Mouse (Mus musculus) left cerebral cortex, adult 2 months (tissue): ENCODE results near the gene Tfcp2. TPM values are rescaled to one million over a fixed set of nuclear protein-coding genes. Genes with fewer than 3 reads are reported as not detected.
A peak's percentile ranks its signal among the peaks of the same experiment; 100 is the strongest.

Source experiments
- DNase-seq, 2 experiments: peaks; one replicate each; pipeline ENCODE4 v3.0.0; 2021 to 2022; ENCODE audit warnings: low spot score in 2 of 2, mixed read lengths in 1 of 2; ENCODE audit errors: extremely low spot score in 1 of 2
- H3K27ac ChIP-seq: fragments of 200-600 bp; 2 replicates; pipeline ENCODE4 v1.8.1; 2022
- H3K4me3 ChIP-seq: fragments of 200-600 bp; 2 replicates; pipeline ENCODE4 v1.8.1; 2022
- CTCF ChIP-seq: fragments of 200-600 bp; IDR thresholded peaks from 2 replicates; pipeline ENCODE4 v1.8.1; 2022; ENCODE audit warnings: antibody characterized with exemption, mild to moderate bottlenecking, moderate library complexity
- intact Hi-C: fragments of 180-260 bp; cut with DNase I; formaldehyde crosslinking; loops from one replicate; pipeline ENCODE4 v1.15.1; 2025
- long read RNA-seq, 2 experiments: library from polyadenylated mRNA; stranded (forward); transcript quantifications; one replicate each; pipeline ENCODE4 v2.0.0; 2021; ENCODE audit warnings: borderline mapping rate in 2 of 2
- total RNA-seq, 2 experiments: library from RNA; stranded (reverse); gene quantifications; 2 replicates each; pipeline ENCODE4 v1.2.3; 2021

Tfcp2 gene
- total RNA-seq: 10 to 100 TPM; 26.8 to 27.9 TPM
- long read RNA-seq, experiment 1, transcript Tfcp2-204 (16 exons, 3,302 nt): major isoform, 11 of 29 reads
- long read RNA-seq, experiment 1, partial matches to known transcripts: 10 of 29 reads
- long read RNA-seq, experiment 1, other reads (novel, unspliced or antisense): 7 of 29 reads
- long read RNA-seq, experiment 2, transcript Tfcp2-204 (16 exons, 3,302 nt): major isoform, 6 of 21 reads
- long read RNA-seq, experiment 2, partial matches to known transcripts: 10 of 21 reads
- long read RNA-seq, experiment 2, other reads (novel, unspliced or antisense): 4 of 21 reads

DNA sequence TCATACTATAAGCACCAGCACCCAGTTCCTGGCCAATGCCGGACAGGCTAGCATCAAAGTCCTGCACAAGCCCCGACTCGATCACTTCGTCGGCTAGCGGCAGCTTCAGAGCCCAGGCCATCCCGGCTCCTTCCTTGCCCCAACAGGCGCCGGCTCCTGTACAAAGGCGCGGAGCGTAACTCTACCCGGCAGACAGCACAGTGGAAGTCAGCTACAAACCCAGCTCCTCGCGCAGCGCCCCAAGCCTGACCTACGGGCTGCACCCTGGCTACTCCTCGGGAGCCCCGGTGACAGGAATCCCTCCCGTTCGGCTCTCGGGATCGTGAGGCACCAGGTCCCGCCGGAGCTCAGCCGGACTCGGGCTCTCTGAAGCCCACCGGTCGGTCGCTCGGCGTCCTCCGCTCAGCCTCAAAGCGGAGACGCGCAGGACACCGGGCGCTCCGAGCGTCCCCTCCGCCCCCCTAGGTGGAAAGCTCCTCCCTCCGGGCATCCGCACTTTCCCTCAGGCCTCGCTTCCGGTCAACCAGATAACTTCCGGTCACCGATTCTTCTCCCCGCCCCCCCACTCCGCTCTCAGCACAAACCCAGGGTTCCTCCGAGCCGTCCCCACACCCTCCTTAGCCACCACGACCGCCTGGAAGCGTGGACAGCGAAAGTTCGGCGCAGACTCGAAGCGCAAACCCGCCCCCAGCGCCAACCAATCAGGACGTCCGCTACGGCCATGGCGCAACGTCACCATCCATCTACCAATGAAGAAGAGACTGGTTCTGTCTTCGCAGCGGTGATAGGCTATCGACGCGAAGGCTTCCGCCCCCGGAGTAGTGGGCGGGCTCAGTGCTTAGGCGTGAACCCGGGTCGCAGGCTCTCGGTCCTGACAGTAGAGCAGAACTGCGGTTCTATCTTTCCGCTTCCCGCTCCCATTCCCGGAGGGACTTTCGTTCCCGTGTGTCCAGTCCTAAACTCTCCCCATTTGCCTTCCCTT, at the start of gene Tfcp2:
TSS of gene Tfcp2 (minus strand) at position 683 of the 982 bp plus-strand sequence.
- H3K4me3 ChIP-seq: peak within 1 kb of the TSS; percentile 98
- intact Hi-C loops: loop anchor here (5.0 kb wide), 3 partner anchors 46 to 131 kb away; partner anchors contain the start of gene Pou6f1
- H3K27ac ChIP-seq: peak within 1 kb of the TSS; percentile 90
- DNase-seq: peak; percentile 98 to 99
- TF ChIP-seq CTCF: no peak

GRCm38 (mm10) chr15:100600696-100601272, 49.0 kb upstream of the Tfcp2 start:
- no peak for DNase-seq
- intact Hi-C loops: no loop called here
- TF ChIP-seq CTCF: no peak
- peak overlapping the region; percentile 90 for H3K4me3 ChIP-seq
- H3K27ac ChIP-seq: peak overlapping the region; percentile 92; the same call in 1 of the 2 replicates

- peak; percentile 62 for TF ChIP-seq CTCF
- peak; percentile 71 to 73 for DNase-seq
- Histone ChIP-seq H3K4me3 (peak overlapping the region; percentile 90), H3K27ac (peak overlapping the region; percentile 92)
- intact Hi-C loops: no loop called here
Observed at GRCm38 (mm10) chr15:100600047-100600695, 48.4 kb upstream of the Tfcp2 start.

DNA sequence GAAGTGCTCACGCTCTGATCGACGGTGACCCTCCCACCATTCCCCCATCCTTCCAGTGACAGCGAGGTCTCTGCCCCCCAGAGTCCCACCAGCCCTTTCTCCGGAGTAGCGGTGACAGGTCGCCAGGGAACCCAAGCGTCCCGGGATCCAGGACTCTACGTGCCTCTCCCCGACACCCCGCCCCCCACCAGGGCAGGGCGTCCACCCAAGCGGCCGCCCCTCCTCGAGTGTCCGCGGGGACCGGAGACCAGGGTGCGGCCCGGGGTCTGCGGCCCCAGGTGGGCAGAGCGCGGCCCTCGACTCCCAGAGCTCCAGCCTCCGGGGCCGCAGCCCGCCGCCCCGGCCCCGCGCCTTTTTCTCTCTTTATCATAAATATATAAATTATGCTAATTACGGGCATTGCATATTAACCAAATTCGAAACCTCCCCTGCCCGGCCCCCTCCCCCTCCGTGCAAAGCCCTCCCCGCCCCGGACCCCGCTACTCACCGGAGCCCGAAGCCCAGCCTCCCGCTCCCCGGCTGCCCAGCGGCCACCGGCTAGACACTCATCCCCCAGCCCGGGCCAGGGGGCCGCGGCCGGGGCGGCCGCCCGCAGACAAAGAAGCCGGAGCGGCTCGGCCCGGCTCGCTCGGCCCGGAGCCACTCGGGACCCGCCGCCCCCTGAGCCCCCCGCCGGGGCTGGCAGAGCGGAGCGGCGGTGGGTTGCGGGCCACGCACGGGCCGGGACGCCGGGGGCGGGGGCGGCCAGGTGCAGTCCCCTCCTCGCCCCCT, 47.7 kb upstream of the Tfcp2 start, which contains the start of gene Pou6f1:
TSS of gene Pou6f1 (minus strand) at position 709 of the 771 bp plus-strand sequence.
- intact Hi-C loops: loop anchor here (5.0 kb wide), 1 partner anchor 47 kb away; the partner anchor contains the start of gene Tfcp2
- peak within 1 kb of the TSS; percentile 92 for H3K27ac ChIP-seq
- H3K4me3 ChIP-seq: peak within 1 kb of the TSS; percentile 90
- no peak for TF ChIP-seq CTCF
- peak; percentile 48 to 53 for DNase-seq

GRCm38 (mm10) chr15:100598883-100599275, 47.1 kb upstream of the Tfcp2 start:
- H3K27ac ChIP-seq: peak overlapping the region; percentile 92
- peak overlapping the region; percentile 90 for H3K4me3 ChIP-seq
- DNase-seq: peak in 1 of 2 experiments; percentile 44
- no peak for TF ChIP-seq CTCF
- intact Hi-C loops: loop anchor here (5.0 kb wide), 1 partner anchor 47 kb away; the partner anchor contains the start of gene Tfcp2

- no peak for TF ChIP-seq CTCF
- H3K4me3 ChIP-seq: peak overlapping the region; percentile 90
- no peak overlapping the region for H3K27ac ChIP-seq
- intact Hi-C loops: loop anchor here (5.0 kb wide), 1 partner anchor 46 kb away; the partner anchor contains the start of gene Tfcp2
- DNase-seq: no peak
Observed at GRCm38 (mm10) chr15:100598287-100598882, 46.6 kb upstream of the Tfcp2 start.

GRCm38 (mm10) chr15:100592817-100593216, 41.0 kb upstream of the Tfcp2 start:
- Histone ChIP-seq H3K27ac (no peak overlapping the region), H3K4me3 (no peak overlapping the region)
- DNase-seq: no peak
- no peak for TF ChIP-seq CTCF
- intact Hi-C loops: no loop called here

- Histone ChIP-seq H3K27ac (no peak overlapping the region), H3K4me3 (no peak overlapping the region)
- intact Hi-C loops: no loop called here
- TF ChIP-seq CTCF: no peak
- no peak for DNase-seq
Observed at GRCm38 (mm10) chr15:100590436-100590835, 38.6 kb upstream of the Tfcp2 start.

DNA sequence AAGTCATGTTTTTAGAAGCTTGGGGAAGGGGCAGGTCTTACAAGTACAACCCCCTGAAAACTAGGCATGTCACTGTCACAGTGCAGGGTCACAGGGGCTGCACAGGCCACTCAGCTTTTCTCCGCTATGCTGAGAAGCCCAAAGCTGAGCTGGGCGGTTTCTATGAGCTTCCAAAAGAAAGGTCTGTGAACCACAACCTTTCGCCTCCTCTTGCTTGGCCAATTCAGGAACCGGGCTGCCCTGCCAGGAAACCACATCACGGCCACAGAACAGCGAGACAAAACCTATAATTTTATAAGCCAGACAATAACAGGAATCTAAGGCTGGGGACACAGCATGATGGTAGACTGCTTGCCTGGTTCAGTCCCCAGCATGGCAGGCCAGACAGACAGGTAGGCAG, 36.5 kb upstream of the Tfcp2 start:
- DNase-seq: no peak
- no peak for TF ChIP-seq CTCF
- Histone ChIP-seq H3K27ac (no peak overlapping the region), H3K4me3 (no peak overlapping the region)
- intact Hi-C loops: no loop called here

- Histone ChIP-seq H3K4me3 (no peak overlapping the region), H3K27ac (no peak overlapping the region)
- intact Hi-C loops: no loop called here
- TF ChIP-seq CTCF: no peak
- no peak for DNase-seq
Observed at GRCm38 (mm10) chr15:100587166-100587565, 35.4 kb upstream of the Tfcp2 start.
